Mouse (Mus musculus) C2C12 (cell line): ENCODE measurements around the gene Adcy7.

Experiments used
- CEBPB ChIP-seq: IDR thresholded peaks from one replicate; pipeline ENCODE4 v1.6.1; 2011; ENCODE audit warnings: low read depth, mild to moderate bottlenecking, control low read depth, moderate library complexity
- CTCF ChIP-seq: IDR thresholded peaks from one replicate; pipeline ENCODE4 v1.5.1; 2011; ENCODE audit not compliant: control insufficient read depth, insufficient read depth, insufficient read length
- FOSL1 ChIP-seq: IDR thresholded peaks from one replicate; pipeline ENCODE4 v1.8.0; 2011; ENCODE audit warnings: mild to moderate bottlenecking, low read length; ENCODE audit not compliant: poor library complexity, insufficient read depth, severe bottlenecking
- MAX ChIP-seq: IDR thresholded peaks from one replicate; pipeline ENCODE4 v1.6.1; 2011; ENCODE audit warnings: mild to moderate bottlenecking, control low read depth
- MYOD1 ChIP-seq: IDR thresholded peaks from one replicate; pipeline ENCODE4 v1.6.1; 2011; ENCODE audit warnings: low read depth; ENCODE audit not compliant: control insufficient read depth, insufficient read length
- MYOG ChIP-seq: IDR thresholded peaks from one replicate; pipeline ENCODE4 v1.6.1; 2011; ENCODE audit not compliant: control insufficient read depth, insufficient read length; ENCODE audit errors: extremely low read depth
- USF1 ChIP-seq: IDR thresholded peaks from one replicate; pipeline ENCODE4 v1.6.1; 2011; ENCODE audit warnings: low read depth, mild to moderate bottlenecking, control low read depth, moderate library complexity

- TF ChIP-seq CTCF (no peak), USF1 (no peak), MAX (no peak), MYOG (no peak), MYOD1 (no peak), CEBPB (no peak), FOSL1 (no peak)
Measured at GRCm38 (mm10) chr8:88376836-88377582, 104.8 kb downstream of the Adcy7 start.
